In the genomic region with DNA sequence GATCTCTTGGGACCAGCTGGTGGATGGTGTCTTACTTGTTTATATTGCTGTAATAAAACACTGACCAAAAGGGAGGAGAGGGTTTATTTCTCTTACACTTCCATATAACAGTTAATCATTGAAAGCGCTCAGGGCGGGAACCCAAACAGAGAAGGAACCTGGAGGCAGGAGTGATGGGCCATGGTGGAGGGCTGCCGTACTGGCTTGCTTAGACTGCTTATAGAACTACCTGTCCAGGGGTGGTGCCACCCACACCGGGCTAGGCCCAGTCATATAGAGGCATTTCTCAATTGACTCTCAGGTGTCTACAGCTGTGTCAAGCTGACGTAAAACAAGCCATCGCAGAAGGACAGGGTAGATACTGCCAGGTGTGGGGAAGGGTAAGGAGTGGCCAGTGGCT, we compare ENCODE assay signal across 24 mouse cellular contexts. TPM values are rescaled to one million over a fixed set of nuclear protein-coding genes. Genes with fewer than 3 reads are reported as not detected.
DNase-seq lines count a peak whose midpoint lies in the region; ATAC-seq and TF ChIP-seq lines count a peak whose summit lies in the region.
"Had no signal": no experiment of that assay in that cellular context is flagged by ENCODE, and none has a peak within 500 bp of the region (broad histone marks: within the 10 kb centered on the region; RNA-seq: fewer than 3 reads in every experiment).

No protein-coding gene starts in this region.

- peaks cover 47% of the 10 kb centered on the region for H3K27me3 ChIP-seq in kidney, embryonic 15.5 days
- H3K27me3 ChIP-seq in kidney, embryonic 14.5 days (ENCODE audit: control insufficient read depth, insufficient read depth, low read length) = peaks cover 17% of the 10 kb centered on the region
- peaks cover 10% of the 10 kb centered on the region for H3K27me3 ChIP-seq in intestine, embryonic 15.5 days (replicated peaks)
- H3K27me3 ChIP-seq in intestine, postnatal 0 days (replicated peaks; ENCODE audit: control insufficient read depth, insufficient read depth, low read length) = 0 out of 2 replicates have a peak, but pooled peaks cover 3% of the 10 kb centered on the region
- H3K27me3 ChIP-seq in small intestine, adult 2 months (ENCODE audit: control insufficient read depth, insufficient read depth, low read length) = no peaks in the 10 kb centered on the region

- H3K9ac ChIP-seq in kidney, embryonic 15.5 days = no peak overlapping the region
- H3K9ac ChIP-seq in kidney, embryonic 14.5 days (ENCODE audit: low read depth, low read length) = no peak overlapping the region
- no peak overlapping the region for H3K9ac ChIP-seq in intestine, embryonic 15.5 days
- no peak overlapping the region for H3K9ac ChIP-seq in intestine, postnatal 0 days (ENCODE audit: low read depth, low read length)
- H3K9ac ChIP-seq: embryonic facial prominence, embryonic 12.5 days; forebrain, embryonic 13.5 days; forebrain, embryonic 15.5 days; forebrain, postnatal 0 days had no signal

- 47% methylated on average over 6 of the region's 6 CpGs for WGBS in kidney, embryonic 15.5 days
- WGBS in kidney, embryonic 14.5 days = 41% methylated on average over 6 of the region's 6 CpGs
- WGBS in intestine, embryonic 15.5 days = 35% methylated on average over 6 of the region's 6 CpGs
- WGBS in intestine, postnatal 0 days = 24% methylated on average over 6 of the region's 6 CpGs
- 29% methylated on average over 6 of the region's 6 CpGs for WGBS in small intestine, adult 2 months

- H3K27ac ChIP-seq in kidney, embryonic 15.5 days = no peak overlapping the region
- H3K27ac ChIP-seq in kidney, embryonic 14.5 days (ENCODE audit: low read depth, low read length) = no peak overlapping the region
- H3K27ac ChIP-seq in intestine, embryonic 15.5 days = peak overlapping the region; percentile 41; the same call in 1 of the 2 replicates
- no peak overlapping the region for H3K27ac ChIP-seq in intestine, postnatal 0 days (ENCODE audit: low read depth, low read length)
- H3K27ac ChIP-seq in small intestine, adult 2 months (ENCODE audit: insufficient read depth, low read depth, low read length) = peak overlapping the region; percentile 62
- H3K27ac ChIP-seq: embryonic facial prominence, embryonic 10.5 days; embryonic facial prominence, embryonic 12.5 days; forebrain, embryonic 13.5 days; forebrain, embryonic 15.5 days had no signal

- peaks cover 21% of the 10 kb centered on the region for H3K4me1 ChIP-seq in kidney, embryonic 15.5 days
- no peaks in the 10 kb centered on the region for H3K4me1 ChIP-seq in kidney, embryonic 14.5 days (ENCODE audit: control insufficient read depth, insufficient read depth, low read length)
- H3K4me1 ChIP-seq in intestine, embryonic 15.5 days (replicated peaks) = peaks cover 7% of the 10 kb centered on the region
- H3K4me1 ChIP-seq in intestine, postnatal 0 days (replicated peaks; ENCODE audit: control insufficient read depth, insufficient read depth, low read length) = peaks cover 4% of the 10 kb centered on the region; the same call in 1 of the 2 replicates
- H3K4me1 ChIP-seq in small intestine, adult 2 months (ENCODE audit: control insufficient read depth, insufficient read depth, insufficient read length, low read length) = peaks cover 30% of the 10 kb centered on the region

- no peak overlapping the region for H3K4me3 ChIP-seq in kidney, embryonic 15.5 days (replicated peaks)
- H3K4me3 ChIP-seq in kidney, embryonic 14.5 days (ENCODE audit: low read length) = no peak overlapping the region
- no peak overlapping the region for H3K4me3 ChIP-seq in intestine, embryonic 15.5 days (replicated peaks)
- H3K4me3 ChIP-seq in intestine, postnatal 0 days (ENCODE audit: low read depth, low read length) = no peak overlapping the region
- H3K4me3 ChIP-seq in small intestine, adult 2 months (ENCODE audit: low read depth, low read length) = no peak overlapping the region
- H3K4me3 ChIP-seq: embryonic facial prominence, embryonic 10.5 days; embryonic facial prominence, embryonic 12.5 days; forebrain, embryonic 13.5 days; forebrain, embryonic 15.5 days had no signal

- TF ChIP-seq CTCF in intestine, postnatal 0 days (IDR thresholded peaks at IDR 0.05; ENCODE audit: low read depth) = no peak
- no peak for TF ChIP-seq CTCF in small intestine, adult 2 months (IDR thresholded peaks at IDR 0.05; ENCODE audit: extremely low read depth, insufficient read length, insufficient replicate concordance, low read depth, low read length)

- TF ChIP-seq POLR2A in small intestine, adult 2 months (IDR thresholded peaks at IDR 0.05; ENCODE audit: low read depth, low read length) = no peak

- H3K36me3 ChIP-seq in kidney, embryonic 15.5 days = no peaks in the 10 kb centered on the region
- H3K36me3 ChIP-seq in kidney, embryonic 14.5 days (ENCODE audit: control insufficient read depth, insufficient read depth, low read length) = no peaks in the 10 kb centered on the region
- no peaks in the 10 kb centered on the region for H3K36me3 ChIP-seq in intestine, embryonic 15.5 days
- H3K36me3 ChIP-seq in intestine, postnatal 0 days (ENCODE audit: control insufficient read depth, insufficient read depth) = no peaks in the 10 kb centered on the region
- no peaks in the 10 kb centered on the region for H3K36me3 ChIP-seq in small intestine, adult 2 months (ENCODE audit: control insufficient read depth, insufficient read depth, low read length)
- H3K36me3 ChIP-seq: embryonic facial prominence, embryonic 10.5 days; embryonic facial prominence, embryonic 12.5 days; forebrain, embryonic 15.5 days had no signal

- H3K4me2 ChIP-seq in kidney, embryonic 15.5 days = no peak overlapping the region
- no peak overlapping the region for H3K4me2 ChIP-seq in kidney, embryonic 14.5 days (replicated peaks; ENCODE audit: low read depth, low read length)
- H3K4me2 ChIP-seq in intestine, embryonic 15.5 days (replicated peaks) = peak overlapping the region; percentile 30; the same call in 1 of the 2 replicates
- peak overlapping the region; percentile 32 for H3K4me2 ChIP-seq in intestine, postnatal 0 days (replicated peaks; ENCODE audit: low read depth)
- H3K4me2 ChIP-seq: embryonic facial prominence, embryonic 12.5 days; forebrain, embryonic 13.5 days; forebrain, embryonic 15.5 days had no signal

- DNase-seq in embryo, embryonic 10.5 days (ENCODE audit: low spot score) = no peak
- DNase-seq in spleen, adult 12 weeks (ENCODE audit: low spot score) = no peak
- DNase-seq in ovary, postnatal 10 days (ENCODE audit: low spot score) = no peak
- DNase-seq: adrenal gland, adult 2 months; adrenal gland, postnatal 10 days; adrenal gland, postnatal 25 days; cerebellum, adult 18-20 months; cerebellum, adult 8-10 months; cerebellum, adult 9-11 months; cerebellum, postnatal 14 days; cerebellum, postnatal 36 days; forebrain, postnatal 0 days had no signal

- ATAC-seq in kidney, embryonic 15.5 days (replicated peaks; ENCODE audit: low FRiP score) = 0 out of 2 replicates have a peak, but pooled peaks have one; percentile 5
- no peak for ATAC-seq in kidney, embryonic 14.5 days (ENCODE audit: low FRiP score, low TSS enrichment)
- peak; percentile 55 for ATAC-seq in intestine, embryonic 15.5 days
- peak; percentile 15; the same call in 1 of the 2 replicates for ATAC-seq in intestine, postnatal 0 days
- ATAC-seq: forebrain, embryonic 13.5 days; forebrain, embryonic 15.5 days; forebrain, postnatal 0 days had no signal

- no peaks in the 10 kb centered on the region for H3K9me3 ChIP-seq in kidney, embryonic 15.5 days (replicated peaks)
- H3K9me3 ChIP-seq in kidney, embryonic 14.5 days (ENCODE audit: control insufficient read depth, low read length) = no peaks in the 10 kb centered on the region
- H3K9me3 ChIP-seq in intestine, embryonic 15.5 days = no peaks in the 10 kb centered on the region
- H3K9me3 ChIP-seq in intestine, postnatal 0 days (ENCODE audit: control insufficient read depth) = no peaks in the 10 kb centered on the region
- H3K9me3 ChIP-seq: embryonic facial prominence, embryonic 10.5 days; embryonic facial prominence, embryonic 12.5 days; forebrain, embryonic 13.5 days; forebrain, embryonic 15.5 days had no signal

RNA-seq across cellular contexts. Expression of gene Prkcz, which starts 5.6 kb away (rescaled TPM):
- 14.2 and 16.6 TPM in 2 replicates for polyA plus RNA-seq in kidney, embryonic 15.5 days (2015; fragmentation: Nextera tagmentation; extraction: Ambion mirVana)
- 7.8 and 10.2 TPM in 2 replicates for polyA plus RNA-seq in kidney, embryonic 14.5 days (2014; fragmentation: Nextera tagmentation; extraction: Ambion mirVana)
- polyA plus RNA-seq in intestine, embryonic 15.5 days (2015; fragmentation: Nextera tagmentation; extraction: Ambion mirVana) = 24.8 and 27.1 TPM in 2 replicates
- polyA plus RNA-seq in intestine, postnatal 0 days (2015; fragmentation: Nextera tagmentation; extraction: Ambion mirVana) = 31.7 and 38.8 TPM in 2 replicates
- 22.1 and 73.8 TPM in 2 replicates for polyA plus RNA-seq in small intestine, adult 2 months (2012; rRNA removed)

RNA-seq across cellular contexts. Expression of gene Gabrd, which starts 31.1 kb away (rescaled TPM):
- polyA plus RNA-seq in kidney, embryonic 15.5 days (2015; fragmentation: Nextera tagmentation; extraction: Ambion mirVana) = not detected in 2 replicates
- 0.07 TPM in 1 of 2 replicates, not detected in the other for polyA plus RNA-seq in kidney, embryonic 14.5 days (2014; fragmentation: Nextera tagmentation; extraction: Ambion mirVana)
- 0.10 TPM in 1 of 2 replicates, not detected in the other for polyA plus RNA-seq in intestine, embryonic 15.5 days (2015; fragmentation: Nextera tagmentation; extraction: Ambion mirVana)
- 0.16 and 0.21 TPM in 2 replicates for polyA plus RNA-seq in intestine, postnatal 0 days (2015; fragmentation: Nextera tagmentation; extraction: Ambion mirVana)
- 0.55 and 1.3 TPM in 2 replicates for polyA plus RNA-seq in small intestine, adult 2 months (2012; rRNA removed)
- polyA plus RNA-seq: C2C12; embryonic facial prominence, embryonic 10.5 days; embryonic facial prominence, embryonic 12.5 days; embryonic facial prominence, embryonic 14.5 days; forebrain, embryonic 11.5 days had no signal

RNA-seq across cellular contexts. Expression of gene Cfap74, which starts 42.2 kb away (rescaled TPM):
- polyA plus RNA-seq in kidney, embryonic 15.5 days (2015; fragmentation: Nextera tagmentation; extraction: Ambion mirVana) = 1.8 and 2.3 TPM in 2 replicates
- 2.2 and 2.3 TPM in 2 replicates for polyA plus RNA-seq in kidney, embryonic 14.5 days (2014; fragmentation: Nextera tagmentation; extraction: Ambion mirVana)
- polyA plus RNA-seq in intestine, embryonic 15.5 days (2015; fragmentation: Nextera tagmentation; extraction: Ambion mirVana) = 1.2 and 2.3 TPM in 2 replicates
- polyA plus RNA-seq in intestine, postnatal 0 days (2015; fragmentation: Nextera tagmentation; extraction: Ambion mirVana) = 0.50 and 0.52 TPM in 2 replicates
- polyA plus RNA-seq in small intestine, adult 2 months (2012; rRNA removed) = 0.11 and 1.4 TPM in 2 replicates

Comparison
In these comparisons a context has a peak if more than half of its experiments do, and no peak if none do; other contexts are left out.
1. H3K27ac ChIP-seq: peak in intestine, embryonic 15.5 days (single experiment) and small intestine, adult 2 months (single experiment); none in kidney, embryonic 15.5 days (single experiment), kidney, embryonic 14.5 days (single experiment) and intestine, postnatal 0 days (single experiment).
2. H3K4me2 ChIP-seq: peak in intestine, embryonic 15.5 days (single experiment) and intestine, postnatal 0 days (single experiment); none in kidney, embryonic 15.5 days (single experiment) and kidney, embryonic 14.5 days (single experiment).